Mouse (Mus musculus) adrenal gland, postnatal 10 days (tissue): ENCODE data around the gene Xpo6. TPM values are rescaled to one million over a fixed set of nuclear protein-coding genes. Genes with fewer than 3 reads are reported as not detected.

ENCODE experiments used
- DNase-seq: peaks from one replicate; pipeline ENCODE4 v3.0.0; 2021; ENCODE audit warnings: mixed read lengths
- long read RNA-seq, 2 experiments: library from polyadenylated mRNA; stranded (forward); transcript quantifications; one replicate each; pipeline ENCODE4 v2.0.0; 2021
- total RNA-seq, 2 experiments: library from RNA; stranded (reverse); gene quantifications; 2 replicates each; pipeline ENCODE4 v1.2.3; 2021

Xpo6 gene
- total RNA-seq, result 10 to 100 TPM; 68.7 to 91.2 TPM
- long read RNA-seq, experiment 1, full-length matches to known transcripts, result 3 of 23 reads
- long read RNA-seq, experiment 1, partial matches to known transcripts, result 19 of 23 reads
- long read RNA-seq, experiment 1, other reads (novel, unspliced or antisense), result 1 of 23 reads
- long read RNA-seq, experiment 2, full-length matches to known transcripts, result 11 of 23 reads
- long read RNA-seq, experiment 2, partial matches to known transcripts, result 8 of 23 reads
- long read RNA-seq, experiment 2, other reads (novel, unspliced or antisense), result 4 of 23 reads

GRCm38 (mm10) chr7:126200178-126200996, at the start of gene Xpo6:
Gene Xpo6 (minus strand): TSS chr7:126200501.
- peak; percentile 98 for DNase-seq

GRCm38 (mm10) chr7:126249986-126250385, 49.7 kb upstream of the Xpo6 start:
- DNase-seq, result no peak

GRCm38 (mm10) chr7:126249146-126249545, 48.8 kb upstream of the Xpo6 start:
- DNase-seq, result no peak

DNA sequence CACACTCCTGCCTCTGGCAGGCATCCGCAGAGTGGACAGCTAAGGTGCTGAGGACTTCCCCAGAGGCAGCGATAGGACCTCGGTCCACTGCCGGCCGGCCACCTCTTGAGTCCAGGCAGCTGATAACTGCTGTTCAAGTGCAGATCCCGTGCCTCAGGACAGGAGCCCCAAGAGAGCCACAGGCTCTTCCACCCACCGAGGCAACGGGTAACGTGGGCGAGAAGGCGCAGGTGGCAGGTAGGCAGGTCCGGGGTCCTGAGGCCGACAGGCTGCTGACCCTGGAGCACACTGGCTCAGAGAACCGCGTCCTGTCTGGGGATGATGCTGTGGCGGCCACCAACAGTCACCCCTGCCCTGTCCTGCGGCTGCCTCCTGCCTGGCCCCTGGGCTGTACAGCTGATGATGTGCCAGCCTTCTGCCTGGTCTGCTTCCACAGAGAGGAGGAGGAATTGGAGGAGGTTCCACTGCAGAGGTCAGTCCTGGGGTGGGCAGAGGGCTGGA, 48.4 kb upstream of the Xpo6 start:
- DNase-seq, result no peak

DNA sequence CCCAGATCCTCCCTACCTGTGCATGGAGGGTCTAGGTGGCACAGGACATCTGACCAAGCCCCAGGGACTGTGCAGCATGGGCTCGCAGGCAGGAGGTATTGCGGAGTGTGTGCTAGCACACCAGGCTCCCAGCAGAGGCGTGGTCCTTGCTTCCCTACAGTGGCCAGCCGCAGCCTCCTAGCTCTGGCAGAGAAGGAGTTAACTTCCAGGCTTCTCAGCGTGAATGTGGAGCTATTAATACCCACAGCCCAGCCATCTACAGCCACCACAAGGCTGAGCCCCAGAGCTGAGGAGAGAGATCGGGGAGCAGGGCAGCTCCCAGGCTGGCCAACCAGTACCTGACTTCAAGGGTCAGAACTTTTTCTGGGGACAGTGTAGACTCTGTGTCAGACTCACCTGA, 47.8 kb upstream of the Xpo6 start:
- DNase-seq, result no peak

- no peak for DNase-seq
Observed at GRCm38 (mm10) chr7:126244168-126244750, 44.0 kb upstream of the Xpo6 start.

DNA sequence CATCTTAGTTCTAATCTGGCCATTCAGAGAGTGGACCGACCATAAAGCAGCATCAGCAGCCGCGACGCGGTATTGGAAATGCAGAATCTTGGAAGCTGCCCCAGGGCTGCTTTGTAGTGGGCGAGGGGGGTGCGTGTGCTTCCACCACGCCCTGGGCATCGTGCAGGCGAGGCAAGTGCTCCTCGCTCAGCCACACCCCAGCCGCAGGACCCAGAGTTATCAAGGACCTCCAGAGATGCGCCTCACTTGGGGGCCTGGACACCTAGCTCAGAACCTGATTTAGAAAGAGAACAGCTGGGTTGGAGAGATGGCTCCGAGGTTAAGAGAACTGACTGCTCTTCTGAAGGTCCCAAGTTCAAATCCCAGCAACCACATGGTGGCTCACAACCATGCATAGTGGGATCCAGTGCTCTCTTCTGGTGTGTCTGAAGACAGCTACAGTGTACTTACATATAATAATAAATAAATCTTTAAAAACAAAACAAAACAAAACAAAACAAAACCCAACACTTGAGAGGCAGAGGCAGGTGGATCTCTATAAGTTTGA, 40.6 kb upstream of the Xpo6 start:
- DNase-seq, result no peak

- DNase-seq, result no peak
Observed at GRCm38 (mm10) chr7:126236794-126237192, 36.5 kb upstream of the Xpo6 start.

DNA sequence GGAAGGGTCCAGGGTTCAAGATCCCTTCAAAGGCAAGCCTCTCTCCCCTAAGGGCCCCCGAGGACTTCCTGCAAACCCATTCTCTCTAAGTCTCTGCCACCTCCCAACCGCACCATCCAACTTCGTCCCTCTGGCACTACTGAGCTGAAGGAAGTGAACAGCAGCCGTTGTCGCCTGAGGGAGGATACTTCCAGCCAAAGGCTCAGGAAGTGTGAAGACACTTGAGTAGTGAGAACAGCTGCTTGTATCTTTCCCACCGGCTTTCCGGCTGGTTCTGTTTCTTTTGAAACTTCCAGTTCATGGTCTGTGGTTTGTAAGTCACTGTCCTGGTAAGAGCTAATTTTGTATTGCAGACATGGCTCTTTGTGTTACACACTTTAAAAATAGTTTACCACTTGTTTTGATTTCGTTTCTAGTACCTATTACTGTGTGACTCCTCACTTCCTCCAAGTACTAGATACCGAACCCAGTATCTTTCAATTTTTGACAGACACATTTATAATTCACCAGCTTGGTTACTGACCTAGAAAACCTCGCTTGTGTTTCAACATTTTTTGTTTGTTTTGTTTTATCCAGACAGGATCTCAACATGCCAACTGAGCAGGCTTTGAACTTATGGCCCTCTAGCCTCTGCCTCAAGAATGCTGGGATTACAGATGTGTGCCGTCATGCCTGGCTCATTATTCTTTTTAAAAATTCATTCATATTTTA, 35.9 kb upstream of the Xpo6 start:
- DNase-seq, result no peak

DNA sequence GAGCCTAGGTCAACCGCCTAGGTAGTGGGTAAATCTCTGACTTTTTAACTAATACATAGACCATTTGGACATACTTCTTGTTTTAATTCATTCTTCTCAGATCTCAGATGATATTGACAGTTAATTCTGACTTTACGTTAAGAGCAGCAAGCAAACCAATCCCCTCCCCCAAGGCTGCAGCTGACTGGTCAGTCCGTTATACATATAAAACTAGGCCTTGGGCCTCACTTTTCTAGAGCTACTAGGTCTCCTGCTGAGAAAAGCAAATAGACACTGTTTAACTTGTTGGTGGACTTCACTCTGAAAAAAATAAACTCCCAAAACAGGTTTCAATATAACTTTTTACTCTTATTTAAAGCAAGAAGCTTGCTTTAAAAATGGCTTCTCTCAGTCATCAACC, 34.3 kb upstream of the Xpo6 start:
- DNase-seq, result no peak

- no peak for DNase-seq
Observed at GRCm38 (mm10) chr7:126232345-126233071, 32.2 kb upstream of the Xpo6 start.

DNA sequence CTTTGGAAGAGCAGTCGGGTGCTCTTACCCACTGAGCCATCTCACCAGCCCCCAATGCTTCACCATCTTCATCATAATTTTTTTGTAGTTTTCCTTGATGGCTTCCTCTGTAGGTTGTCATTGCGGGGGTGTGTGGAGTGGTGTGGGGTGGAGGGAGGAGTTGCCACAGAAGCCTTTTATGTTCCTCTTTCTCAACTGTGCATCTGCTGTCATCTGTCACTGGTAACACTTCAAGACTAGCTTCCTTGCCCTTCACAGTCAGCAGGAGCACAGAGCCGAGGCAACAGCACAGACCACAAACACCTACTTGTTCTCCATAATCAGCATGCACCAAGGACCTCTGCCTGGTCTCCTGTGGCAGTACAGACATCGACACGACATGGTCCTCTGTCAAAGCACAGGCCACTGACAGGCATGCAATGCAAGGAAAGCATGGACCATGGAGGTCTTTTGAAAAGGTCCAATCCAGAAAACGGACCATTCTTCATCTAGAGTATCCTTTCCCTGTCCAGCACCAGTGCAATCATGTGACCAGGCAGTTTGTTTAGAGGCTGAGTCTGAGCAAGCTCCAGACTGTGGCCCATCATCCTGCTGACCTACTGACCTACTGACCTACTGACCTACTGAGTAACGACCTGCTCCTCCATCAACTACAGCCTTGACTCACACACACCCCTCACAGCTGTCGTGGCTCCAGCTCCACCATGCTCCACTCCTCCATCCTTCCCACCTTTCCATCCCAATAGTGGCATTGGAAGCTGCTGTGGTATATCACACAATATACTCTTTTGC, 30.3 kb upstream of the Xpo6 start:
- DNase-seq, result no peak

DNA sequence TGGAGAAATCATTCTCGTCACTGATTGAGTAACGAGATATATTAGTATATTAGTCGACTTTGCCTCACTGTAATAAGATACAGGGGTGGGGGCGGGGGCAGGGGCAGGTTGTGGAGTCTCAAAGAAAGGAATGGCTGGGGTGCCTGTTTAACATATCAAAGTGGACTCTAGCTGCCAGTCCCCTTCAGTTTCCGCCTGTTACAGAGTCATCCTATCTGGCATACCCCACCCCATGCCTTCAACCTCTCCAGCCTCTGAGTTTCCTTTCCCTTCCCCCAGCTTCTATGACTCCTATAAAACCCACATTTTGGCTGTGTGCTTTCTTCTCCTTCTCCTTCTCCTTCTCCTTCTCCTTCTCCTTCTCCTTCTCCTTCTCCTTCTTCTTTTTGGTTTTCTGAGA, 25.8 kb upstream of the Xpo6 start:
- no peak for DNase-seq

GRCm38 (mm10) chr7:126222753-126223152, 22.5 kb upstream of the Xpo6 start:
- DNase-seq, result no peak

- DNase-seq, result no peak
Observed at GRCm38 (mm10) chr7:126220611-126221010, 20.3 kb upstream of the Xpo6 start.

DNA sequence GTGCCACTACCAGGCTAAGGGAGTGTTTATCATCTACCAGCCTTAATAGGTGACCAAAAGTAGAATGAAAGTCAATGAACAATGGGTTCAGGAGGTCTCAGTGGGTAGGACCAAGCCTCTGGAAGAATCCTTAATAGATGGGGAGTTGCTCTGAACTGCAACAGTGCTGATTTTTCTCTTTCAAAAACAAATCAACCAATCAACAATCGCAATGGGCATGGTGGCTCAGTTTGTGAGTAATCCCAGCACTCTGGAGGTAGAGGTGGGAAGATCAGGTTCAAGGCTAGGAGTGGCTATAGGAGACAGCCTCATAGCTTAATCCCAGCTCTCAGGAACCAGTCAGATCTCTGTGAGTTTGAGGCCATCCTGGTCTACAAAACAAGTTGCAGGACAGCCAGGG, 18.0 kb upstream of the Xpo6 start:
- no peak for DNase-seq

DNA sequence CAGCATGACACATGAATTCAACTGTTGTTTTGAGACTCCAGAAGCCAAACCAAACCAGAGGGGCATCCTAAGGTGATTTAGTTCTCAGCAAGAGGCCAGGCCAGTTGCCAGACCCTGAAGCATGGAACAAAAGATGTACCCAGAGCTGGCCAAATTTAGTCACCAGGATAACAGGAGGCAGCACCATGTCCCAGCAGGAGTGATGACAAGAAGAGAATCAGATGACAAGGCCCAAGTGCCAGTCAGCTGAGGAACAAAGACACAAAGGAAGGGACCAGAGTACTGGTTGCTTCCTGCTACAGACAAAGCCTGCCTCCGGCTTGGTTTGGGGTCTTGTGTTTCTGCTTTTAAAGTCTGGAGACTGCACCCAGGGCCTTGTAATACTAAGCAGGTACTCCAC, 16.6 kb upstream of the Xpo6 start:
- no peak for DNase-seq

- no peak for DNase-seq
Observed at GRCm38 (mm10) chr7:126210856-126211255, 10.6 kb upstream of the Xpo6 start.

DNA sequence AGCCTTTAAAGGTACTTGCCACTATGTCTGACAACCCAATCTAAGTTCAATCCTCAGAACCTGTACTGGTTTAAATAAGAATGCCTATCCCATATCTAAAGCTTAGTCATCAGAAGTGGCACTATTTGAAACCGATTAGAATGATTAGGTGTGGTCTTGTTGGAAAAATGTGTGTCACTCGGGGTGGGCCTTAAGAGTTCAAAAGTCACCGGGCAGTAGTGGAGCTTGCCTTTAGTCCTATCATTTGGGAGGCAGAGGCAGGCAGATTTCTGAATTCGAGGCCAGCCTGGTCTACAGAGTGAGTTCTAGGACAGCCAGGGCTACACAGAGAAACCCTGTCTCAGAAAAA, 670 bp upstream of the Xpo6 start:
- DNase-seq, result no peak

DNA sequence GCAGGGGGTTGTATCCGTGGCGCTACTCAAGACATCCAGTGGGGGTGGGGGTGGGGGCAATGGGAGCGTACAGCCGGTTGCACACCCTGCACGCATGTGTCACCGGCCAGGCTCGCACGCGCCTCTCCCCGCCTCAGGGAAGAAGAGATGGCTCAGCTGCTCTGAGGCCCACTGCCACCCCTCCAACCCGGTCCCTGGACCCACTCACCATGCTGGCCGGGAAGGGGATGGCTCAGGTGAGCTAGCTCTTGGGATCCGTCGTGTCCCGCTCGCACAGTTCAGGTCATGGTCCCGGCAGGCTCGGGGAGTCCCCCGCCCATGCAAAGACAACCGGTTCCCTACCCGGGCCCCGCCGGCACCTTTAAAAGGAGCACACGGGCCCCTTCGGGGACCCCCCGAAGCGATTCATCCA, 604 bp downstream of the Xpo6 start:
- peak; percentile 60 for DNase-seq

DNA sequence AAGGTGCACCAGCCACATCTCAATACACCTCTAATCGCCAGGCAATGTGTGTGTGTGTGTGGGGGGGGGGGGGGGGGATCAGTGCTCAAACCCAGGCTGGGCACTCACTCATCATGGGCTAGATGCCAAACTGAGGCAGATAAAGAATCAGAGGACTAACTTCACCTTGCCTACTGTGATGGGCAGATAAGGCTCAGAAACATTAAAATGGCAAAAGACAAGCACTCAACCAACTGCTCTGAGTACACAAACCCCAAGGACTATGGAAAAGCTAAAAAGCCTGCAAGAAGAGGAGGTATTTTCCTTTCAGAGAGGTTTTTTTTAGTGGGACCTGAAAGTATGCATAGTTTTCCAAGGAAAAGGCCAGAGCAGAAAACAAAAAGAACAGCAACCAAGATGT, 1.4 kb downstream of the Xpo6 start:
- peak; percentile 21 for DNase-seq
